Mouse (Mus musculus) kidney, postnatal 0 days (tissue): ENCODE measurements around the gene Mdh1. TPM values are rescaled to one million over a fixed set of nuclear protein-coding genes. Genes with fewer than 3 reads are reported as not detected.

Source experiments
- ATAC-seq: fragments of 200-750 bp; cut with Nextera tagmentation; replicated peaks from 2 replicates; pipeline ENCODE4 v1.8.0; 2017; ENCODE audit warnings: low read depth, moderate number of reproducible peaks, moderate TSS enrichment, moderate library complexity; ENCODE audit not compliant: low FRiP score
- DNase-seq: peaks from one replicate; pipeline ENCODE4 v3.0.0-alpha.2; 2016; ENCODE audit warnings: low spot score
- H3K27ac ChIP-seq: fragments of 300-500 bp; sonication (generic); 2 replicates; pipeline ENCODE4 v1.5.1; 2014; ENCODE audit warnings: mild to moderate bottlenecking
- H3K27me3 ChIP-seq: fragments of 300-500 bp; sonication (generic); 2 replicates; pipeline ENCODE4 v1.6.1; 2014; ENCODE audit warnings: low read length, mixed read lengths; ENCODE audit not compliant: insufficient read depth
- H3K36me3 ChIP-seq: fragments of 300-500 bp; sonication (generic); 2 replicates; pipeline ENCODE4 v1.6.1; 2014; ENCODE audit warnings: low read length, mixed read lengths; ENCODE audit not compliant: insufficient read depth
- H3K4me1 ChIP-seq: fragments of 300-500 bp; sonication (generic); replicated peaks from 2 replicates; pipeline ENCODE4 v1.6.1; 2014; ENCODE audit warnings: antibody characterized with exemption, low read length, mixed read lengths; ENCODE audit not compliant: insufficient read depth
- H3K4me2 ChIP-seq: fragments of 300-500 bp; sonication (generic); 2 replicates; pipeline ENCODE4 v1.6.1; 2014; ENCODE audit warnings: mild to moderate bottlenecking, low read length, moderate library complexity, mixed read lengths
- H3K4me3 ChIP-seq: fragments of 300-500 bp; sonication (generic); replicated peaks from 2 replicates; pipeline ENCODE4 v1.5.1; 2014; ENCODE audit warnings: low read depth, low read length
- H3K9ac ChIP-seq: fragments of 300-500 bp; sonication (generic); 2 replicates; pipeline ENCODE4 v1.6.1; 2014; ENCODE audit warnings: low read depth, low read length
- H3K9me3 ChIP-seq: fragments of 300-500 bp; sonication (generic); replicated peaks from 2 replicates; pipeline ENCODE4 v1.6.1; 2016; ENCODE audit warnings: low read length, inconsistent platforms, mixed read lengths
- CTCF ChIP-seq: IDR thresholded peaks from 2 replicates; pipeline ENCODE4 v1.5.1; 2016; ENCODE audit warnings: antibody characterized with exemption, low read depth, mild to moderate bottlenecking, moderate library complexity
- WGBS: fragments of 180-500 bp; shearing (Covaris S2); extraction: QIAGEN DNeasy Blood & Tissue Kit; methylation state at CpG from one replicate; pipeline ENCODE4 v1.1.7; 2014; 5-methylcytosine and 5-hydroxymethylcytosine counted together
- polyA plus RNA-seq: library from polyadenylated mRNA; unstranded; fragments of >200 nt; fragmentation: Nextera tagmentation; extraction: Ambion mirVana; gene quantifications from 2 replicates; pipeline ENCODE4 v1.2.1, GENCODE M21; 2015

Gene Mdh1
- polyA plus RNA-seq, 1 experiment from 2014 or later, result 1,098 TPM

DNA sequence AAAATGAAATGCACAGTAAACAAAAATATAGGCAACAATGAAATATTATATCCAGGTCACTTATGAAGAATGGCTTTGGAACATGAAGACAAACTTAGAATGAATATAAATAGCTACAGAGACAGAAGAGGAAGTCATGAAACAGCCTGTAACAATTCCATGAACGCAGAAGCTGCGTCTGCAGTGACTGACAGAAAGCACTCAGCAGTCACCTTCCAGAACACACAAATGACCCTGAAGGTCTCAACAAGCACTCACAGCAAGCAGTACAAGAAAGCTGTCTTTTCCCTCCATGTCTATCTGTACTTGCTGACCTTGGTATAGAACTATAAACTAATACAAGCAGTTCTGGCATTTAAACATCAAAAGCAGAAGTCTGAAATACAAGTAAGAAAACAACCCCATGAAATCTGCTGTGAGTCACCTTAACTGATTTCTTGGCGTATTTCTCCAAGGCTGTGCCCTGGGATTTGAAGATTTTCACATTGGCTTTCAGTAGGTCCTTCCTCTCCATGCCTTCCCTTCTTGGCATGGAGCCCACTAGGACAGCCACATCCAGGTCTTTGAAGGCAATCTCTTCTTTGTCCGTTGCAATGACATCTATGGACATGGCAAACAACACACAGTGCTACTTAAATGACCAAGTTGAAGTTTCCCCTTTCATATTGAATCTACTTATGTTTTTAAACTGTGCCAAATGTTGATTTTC, 8.4 kb downstream of the Mdh1 start:
- 57% methylated on average over 4 of the region's 4 CpGs for WGBS
- Histone ChIP-seq H3K9ac (no peak overlapping the region), H3K4me2 (no peak overlapping the region), H3K27me3 (no peaks in the 10 kb centered on the region), H3K36me3 (peaks cover 35% of the 10 kb centered on the region), H3K27ac (peak overlapping the region; percentile 60), H3K4me1 (no peaks in the 10 kb centered on the region), H3K4me3 (no peak overlapping the region), H3K9me3 (no peaks in the 10 kb centered on the region)
- no peak for TF ChIP-seq CTCF
- no peak for DNase-seq
- no peak for ATAC-seq

DNA sequence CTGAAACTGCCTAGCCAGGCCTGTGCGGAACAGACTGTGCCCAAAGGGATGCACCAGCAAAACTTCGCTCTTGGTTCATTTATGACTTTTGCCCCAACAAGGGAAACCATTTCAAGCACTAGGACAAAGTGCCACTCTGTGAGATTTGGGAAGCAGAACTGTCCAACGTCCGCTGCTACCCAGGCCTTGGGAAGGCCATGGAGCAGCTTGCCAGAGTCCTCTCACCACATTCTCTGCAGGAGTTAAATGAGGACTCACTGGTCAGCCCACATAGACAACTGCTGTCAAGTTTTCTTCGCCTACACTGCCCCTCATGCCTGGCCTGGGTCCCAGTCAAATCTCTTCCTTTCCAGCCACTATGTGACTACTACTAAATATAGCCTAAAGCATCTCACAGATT, 10.8 kb downstream of the Mdh1 start:
- ATAC-seq (no peak), DNase-seq (no peak)
- WGBS, result 80% methylated on average over 5 of the region's 5 CpGs
- TF ChIP-seq CTCF, result no peak
- H3K4me2 ChIP-seq, result no peak overlapping the region
- H3K9me3 ChIP-seq, result no peaks in the 10 kb centered on the region
- peaks cover 47% of the 10 kb centered on the region for H3K36me3 ChIP-seq
- H3K4me3 ChIP-seq, result no peak overlapping the region
- no peak overlapping the region for H3K9ac ChIP-seq
- H3K4me1 ChIP-seq, result no peaks in the 10 kb centered on the region
- H3K27ac ChIP-seq, result no peak overlapping the region
- H3K27me3 ChIP-seq, result no peaks in the 10 kb centered on the region

DNA sequence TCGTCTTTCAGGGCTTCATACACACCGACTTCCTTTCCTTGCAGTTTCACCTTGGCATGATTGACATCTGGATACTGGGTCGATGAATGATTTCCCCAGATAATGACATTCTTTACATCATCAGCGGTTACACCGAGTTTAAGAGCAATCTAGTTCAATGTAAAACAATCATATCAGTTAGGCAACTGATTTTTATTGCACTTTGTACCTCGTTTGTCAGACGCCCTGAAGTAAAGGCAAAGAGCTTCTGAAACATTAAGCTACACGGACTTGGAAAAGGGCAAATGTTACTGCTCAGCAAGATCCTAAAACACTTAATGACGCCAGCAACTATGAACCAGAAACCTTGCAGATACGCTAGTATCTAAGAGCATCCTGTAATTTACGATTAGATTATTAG, 12.4 kb downstream of the Mdh1 start:
- peaks cover 40% of the 10 kb centered on the region for H3K36me3 ChIP-seq
- H3K27ac ChIP-seq, result no peak overlapping the region
- H3K9me3 ChIP-seq, result no peaks in the 10 kb centered on the region
- H3K27me3 ChIP-seq, result no peaks in the 10 kb centered on the region
- DNase-seq (no peak), ATAC-seq (no peak)
- H3K4me1 ChIP-seq, result no peaks in the 10 kb centered on the region
- H3K4me2 ChIP-seq, result no peak overlapping the region
- no peak overlapping the region for H3K9ac ChIP-seq
- TF ChIP-seq CTCF, result no peak
- WGBS, result 61% methylated on average over 11 of the region's 11 CpGs
- H3K4me3 ChIP-seq, result no peak overlapping the region

DNA sequence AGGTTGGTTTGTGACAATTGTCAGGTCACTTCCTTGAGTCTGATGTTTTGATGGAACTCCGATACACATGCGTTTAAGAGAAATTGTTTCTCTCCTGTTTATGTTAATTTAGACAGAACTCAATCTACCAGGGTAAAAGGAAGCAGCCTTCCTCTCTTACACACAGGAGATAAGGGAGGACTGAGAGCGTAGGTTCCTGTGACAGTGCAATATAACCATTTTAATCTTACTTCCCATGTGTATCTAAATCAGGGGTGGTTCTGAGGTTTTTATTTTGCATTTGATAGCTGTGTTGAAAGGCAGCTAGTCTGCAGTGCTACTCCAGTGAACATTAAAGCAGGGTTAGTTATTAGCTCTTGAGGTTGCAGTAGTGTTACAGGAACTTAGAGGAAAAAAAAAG, 20.1 kb downstream of the Mdh1 start:
- WGBS, result 54% methylated on average over 3 of the region's 3 CpGs
- no peak for TF ChIP-seq CTCF
- Histone ChIP-seq H3K27ac (peak overlapping the region; percentile 26; the same call in 1 of the 2 replicates), H3K4me3 (no peak overlapping the region), H3K4me2 (no peak overlapping the region), H3K9me3 (no peaks in the 10 kb centered on the region), H3K9ac (no peak overlapping the region), H3K27me3 (no peaks in the 10 kb centered on the region), H3K36me3 (no peaks in the 10 kb centered on the region), H3K4me1 (no peaks in the 10 kb centered on the region)
- no peak for ATAC-seq
- DNase-seq, result no peak

DNA sequence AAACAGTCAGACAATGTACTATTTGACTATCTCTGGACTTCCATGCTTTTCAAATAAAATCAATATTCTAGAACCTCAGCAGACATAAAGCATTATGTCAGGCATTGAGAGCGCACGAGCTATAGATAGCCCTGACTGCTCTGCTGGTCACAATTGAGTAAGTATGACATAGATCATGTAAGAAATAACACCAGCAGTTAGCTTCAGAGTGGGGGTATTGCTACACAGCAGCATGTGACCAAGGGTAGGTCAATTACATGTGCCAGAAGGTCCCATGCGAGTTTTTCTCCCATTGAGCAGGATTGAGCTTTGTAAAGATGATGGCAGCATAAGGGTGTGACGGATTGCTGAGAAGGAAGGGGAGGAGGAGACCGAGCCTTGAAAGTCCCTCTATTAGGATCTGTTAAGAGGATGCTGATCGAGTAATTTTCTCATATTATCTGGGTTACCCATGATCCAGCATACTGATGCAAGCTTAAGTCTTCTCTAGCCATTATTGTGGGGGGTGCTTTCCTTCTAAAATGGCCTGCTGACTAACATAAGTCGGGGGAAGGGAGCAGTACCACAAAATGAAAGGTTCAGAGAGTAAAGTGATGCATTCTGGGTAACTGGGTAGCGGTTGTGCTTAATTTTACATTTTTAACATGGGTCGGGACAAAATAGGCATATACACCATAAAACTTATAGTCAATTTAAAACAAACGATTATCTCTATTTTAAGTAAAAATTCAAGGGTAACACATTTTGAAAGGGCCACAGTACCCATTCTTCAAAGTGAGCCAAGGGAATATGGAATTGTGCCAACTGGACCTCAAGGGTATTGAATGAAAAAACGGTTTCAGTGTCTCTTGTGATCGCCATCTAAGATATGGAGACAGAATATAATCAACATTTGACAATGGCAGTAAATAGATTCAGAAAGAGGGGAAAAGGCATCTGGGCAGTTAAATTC, 21.7 kb downstream of the Mdh1 start:
- TF ChIP-seq CTCF, result no peak
- ATAC-seq, result peak; percentile 64; the same call in 1 of the 2 replicates
- Histone ChIP-seq H3K4me2 (0 out of 2 replicates have a peak overlapping the region, but pooled peaks have one; percentile 2), H3K27me3 (no peaks in the 10 kb centered on the region), H3K9ac (no peak overlapping the region), H3K36me3 (no peaks in the 10 kb centered on the region), H3K4me1 (no peaks in the 10 kb centered on the region), H3K27ac (peak overlapping the region; percentile 57), H3K4me3 (no peak overlapping the region), H3K9me3 (no peaks in the 10 kb centered on the region)
- 80% methylated on average over 12 of the region's 12 CpGs for WGBS
- no peak for DNase-seq

DNA sequence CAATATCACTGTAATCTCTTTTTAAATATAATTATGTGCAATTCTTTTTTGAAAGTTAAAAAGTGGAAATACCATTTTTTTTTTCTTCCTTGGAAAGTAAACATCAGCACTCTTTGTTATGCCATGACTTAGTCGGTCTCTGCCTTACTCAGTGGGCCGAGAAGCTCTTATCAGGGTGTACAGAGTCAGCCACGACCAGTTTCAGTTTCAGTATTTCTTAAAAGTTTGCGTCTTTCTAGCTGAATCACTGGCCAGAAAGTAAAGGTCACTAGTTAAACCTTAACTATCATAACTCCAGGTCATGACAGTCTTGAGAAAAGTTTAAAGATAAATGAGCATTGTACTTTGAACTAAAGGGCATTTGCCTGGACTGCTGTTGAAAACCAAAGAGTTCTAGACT, 22.4 kb downstream of the Mdh1 start:
- Histone ChIP-seq H3K36me3 (no peaks in the 10 kb centered on the region), H3K27me3 (no peaks in the 10 kb centered on the region), H3K4me2 (0 out of 2 replicates have a peak overlapping the region, but pooled peaks have one; percentile 2), H3K4me1 (no peaks in the 10 kb centered on the region), H3K4me3 (no peak overlapping the region), H3K9ac (no peak overlapping the region), H3K27ac (peak overlapping the region; percentile 57; the same call in 1 of the 2 replicates), H3K9me3 (no peaks in the 10 kb centered on the region)
- no peak for DNase-seq
- ATAC-seq, result no peak; the same call in 1 of the 2 replicates
- no peak for TF ChIP-seq CTCF
- WGBS, result 44% methylated on average over 4 of the region's 4 CpGs
